Mouse (Mus musculus) intestine, embryonic 14.5 days (tissue): ENCODE measurements at regions not wholly inside any gene's neighbourhood (a gene's known extent, or its start where the extent isn't known, plus 50 kb on each side); places are given as distances from the start of the nearest gene placed in this dataset.

ENCODE experiments used
- ATAC-seq: fragments of 200-750 bp; cut with Nextera tagmentation; replicated peaks from 2 replicates; pipeline ENCODE4 v1.8.0; 2017; ENCODE audit warnings: low read depth, moderate number of reproducible peaks, moderate TSS enrichment, moderate library complexity; ENCODE audit not compliant: low FRiP score, low TSS enrichment
- DNase-seq: peaks from one replicate; pipeline ENCODE4 v3.0.0-alpha.2; 2018; ENCODE audit warnings: low spot score
- H3K27ac ChIP-seq: fragments of 300-500 bp; sonication (generic); 2 replicates; pipeline ENCODE4 v1.5.1; 2014; ENCODE audit warnings: low read depth, mild to moderate bottlenecking, control low read depth
- H3K27me3 ChIP-seq: fragments of 300-500 bp; sonication (generic); replicated peaks from 2 replicates; pipeline ENCODE4 v1.6.1; 2014; ENCODE audit warnings: low read length, control low read depth; ENCODE audit not compliant: control insufficient read depth, insufficient read depth
- H3K36me3 ChIP-seq: fragments of 300-500 bp; sonication (generic); 2 replicates; pipeline ENCODE4 v1.6.1; 2014; ENCODE audit warnings: low read length, control low read depth; ENCODE audit not compliant: control insufficient read depth, insufficient read depth
- H3K4me1 ChIP-seq: fragments of 300-500 bp; sonication (generic); replicated peaks from 2 replicates; pipeline ENCODE4 v1.6.1; 2014; ENCODE audit warnings: low read length, control low read depth, mixed read lengths; ENCODE audit not compliant: control insufficient read depth, insufficient read depth
- H3K4me2 ChIP-seq: fragments of 300-500 bp; sonication (generic); 2 replicates; pipeline ENCODE4 v1.6.1; 2014; ENCODE audit warnings: low read length
- H3K4me3 ChIP-seq: fragments of 300-500 bp; sonication (generic); 2 replicates; pipeline ENCODE4 v1.5.1; 2014; ENCODE audit warnings: low read depth, low read length, control low read depth, mixed read lengths
- H3K9ac ChIP-seq: fragments of 300-500 bp; sonication (generic); 2 replicates; pipeline ENCODE4 v1.6.1; 2014; ENCODE audit warnings: mild to moderate bottlenecking, low read length
- H3K9me3 ChIP-seq: fragments of 300-500 bp; sonication (generic); 2 replicates; pipeline ENCODE4 v1.6.1; 2016; ENCODE audit warnings: low read length, control low read depth; ENCODE audit not compliant: control insufficient read depth
- WGBS: fragments of 180-500 bp; shearing (Covaris S2); extraction: QIAGEN DNeasy Blood & Tissue Kit; methylation state at CpG from one replicate; pipeline ENCODE4 v1.1.7; 2014; 5-methylcytosine and 5-hydroxymethylcytosine counted together

- Histone ChIP-seq H3K4me1 (no peaks in the 10 kb centered on the region), H3K27me3 (no peaks in the 10 kb centered on the region), H3K4me2 (no peak overlapping the region), H3K36me3 (no peaks in the 10 kb centered on the region), H3K9me3 (peaks cover 6% of the 10 kb centered on the region; the same call in 1 of the 2 replicates), H3K4me3 (no peak overlapping the region), H3K9ac (no peak overlapping the region), H3K27ac (no peak overlapping the region)
- DNase-seq (no peak), ATAC-seq (no peak)
- 68% methylated on average over 1 of the region's 1 CpGs for WGBS
Observed at GRCm38 (mm10) chr10:70336741-70337140, 91.8 kb downstream of the Slc16a9 start.

GRCm38 (mm10) chr10:70359421-70359820 is 80.9 kb upstream of the Fam13c start:
- DNase-seq: no peak
- no peak for ATAC-seq
- Histone ChIP-seq H3K36me3 (no peaks in the 10 kb centered on the region), H3K4me3 (no peak overlapping the region), H3K27me3 (no peaks in the 10 kb centered on the region), H3K9ac (no peak overlapping the region), H3K4me2 (no peak overlapping the region), H3K4me1 (peaks cover 5% of the 10 kb centered on the region; the same call in 1 of the 2 replicates), H3K27ac (peak overlapping the region; percentile 69; the same call in 1 of the 2 replicates), H3K9me3 (no peaks in the 10 kb centered on the region)
- WGBS: 39% methylated on average over 5 of the region's 5 CpGs

GRCm38 (mm10) chr10:70359834-70360233 is 80.4 kb upstream of the Fam13c start:
- H3K4me2 ChIP-seq: no peak overlapping the region
- H3K36me3 ChIP-seq: no peaks in the 10 kb centered on the region
- H3K4me1 ChIP-seq: peaks cover 5% of the 10 kb centered on the region; the same call in 1 of the 2 replicates
- WGBS: 28% methylated on average over 7 of the region's 7 CpGs
- H3K9ac ChIP-seq: no peak overlapping the region
- ATAC-seq: no peak; the same call in 1 of the 2 replicates
- no peaks in the 10 kb centered on the region for H3K9me3 ChIP-seq
- peak overlapping the region; percentile 69; the same call in 1 of the 2 replicates for H3K27ac ChIP-seq
- H3K27me3 ChIP-seq: no peaks in the 10 kb centered on the region
- no peak overlapping the region for H3K4me3 ChIP-seq
- peak; percentile 59 for DNase-seq

- no peak overlapping the region for H3K4me3 ChIP-seq
- H3K9me3 ChIP-seq: no peaks in the 10 kb centered on the region
- H3K27me3 ChIP-seq: no peaks in the 10 kb centered on the region
- 78% methylated on average over 4 of the region's 4 CpGs for WGBS
- no peak overlapping the region for H3K27ac ChIP-seq
- ATAC-seq: no peak
- no peak for DNase-seq
- H3K9ac ChIP-seq: no peak overlapping the region
- H3K4me2 ChIP-seq: no peak overlapping the region
- H3K4me1 ChIP-seq: peaks cover 5% of the 10 kb centered on the region; the same call in 1 of the 2 replicates
- no peaks in the 10 kb centered on the region for H3K36me3 ChIP-seq
Observed at GRCm38 (mm10) chr10:70363054-70363453, 77.2 kb upstream of the Fam13c start.

- H3K4me1 ChIP-seq: no peaks in the 10 kb centered on the region; the same call in 1 of the 2 replicates
- H3K9me3 ChIP-seq: no peaks in the 10 kb centered on the region
- DNase-seq: no peak
- 35% methylated on average over 14 of the region's 14 CpGs for WGBS
- H3K9ac ChIP-seq: no peak overlapping the region
- H3K27ac ChIP-seq: no peak overlapping the region
- H3K4me3 ChIP-seq: no peak overlapping the region
- no peak overlapping the region for H3K4me2 ChIP-seq
- no peak for ATAC-seq
- H3K27me3 ChIP-seq: no peaks in the 10 kb centered on the region
- H3K36me3 ChIP-seq: no peaks in the 10 kb centered on the region
Observed at GRCm38 (mm10) chr10:70364218-70364975, 75.9 kb upstream of the Fam13c start.

- ATAC-seq: no peak
- 90% methylated on average over 9 of the region's 9 CpGs for WGBS
- no peaks in the 10 kb centered on the region for H3K27me3 ChIP-seq
Observed at GRCm38 (mm10) chr10:70364976-70365345, 75.3 kb upstream of the Fam13c start.

GRCm38 (mm10) chr10:70365504-70365903 is 74.8 kb upstream of the Fam13c start:
- no peak for DNase-seq
- H3K4me1 ChIP-seq: no peaks in the 10 kb centered on the region; the same call in 1 of the 2 replicates
- no peaks in the 10 kb centered on the region for H3K36me3 ChIP-seq
- no peak overlapping the region for H3K27ac ChIP-seq
- 89% methylated on average over 9 of the region's 9 CpGs for WGBS
- H3K27me3 ChIP-seq: no peaks in the 10 kb centered on the region
- no peaks in the 10 kb centered on the region for H3K9me3 ChIP-seq
- no peak overlapping the region for H3K4me2 ChIP-seq
- H3K4me3 ChIP-seq: no peak overlapping the region
- no peak overlapping the region for H3K9ac ChIP-seq
- no peak for ATAC-seq

More at GRCm38 (mm10) chr10:70364976-70365345, 75.3 kb upstream of the Fam13c start:
- Histone ChIP-seq H3K4me1 (no peaks in the 10 kb centered on the region; the same call in 1 of the 2 replicates), H3K4me2 (no peak overlapping the region), H3K27ac (no peak overlapping the region), H3K4me3 (no peak overlapping the region), H3K9me3 (no peaks in the 10 kb centered on the region), H3K9ac (no peak overlapping the region), H3K36me3 (no peaks in the 10 kb centered on the region)
- DNase-seq: no peak

- H3K36me3 ChIP-seq: no peaks in the 10 kb centered on the region
- no peaks in the 10 kb centered on the region for H3K9me3 ChIP-seq
- 83% methylated on average over 11 of the region's 11 CpGs for WGBS
- no peak for DNase-seq
- no peak overlapping the region for H3K4me3 ChIP-seq
- H3K27me3 ChIP-seq: no peaks in the 10 kb centered on the region
- no peak overlapping the region for H3K4me2 ChIP-seq
- no peaks in the 10 kb centered on the region for H3K4me1 ChIP-seq
- ATAC-seq: no peak
- no peak overlapping the region for H3K9ac ChIP-seq
- no peak overlapping the region for H3K27ac ChIP-seq
Observed at GRCm38 (mm10) chr10:70367866-70368265, 72.4 kb upstream of the Fam13c start.

- H3K27me3 ChIP-seq: no peaks in the 10 kb centered on the region
Observed at GRCm38 (mm10) chr10:70368685-70369084, 71.6 kb upstream of the Fam13c start.

More at GRCm38 (mm10) chr10:70368685-70369084, 71.6 kb upstream of the Fam13c start:
- Histone ChIP-seq H3K4me3 (no peak overlapping the region), H3K27ac (no peak overlapping the region), H3K36me3 (no peaks in the 10 kb centered on the region), H3K9ac (no peak overlapping the region), H3K4me2 (no peak overlapping the region), H3K4me1 (no peaks in the 10 kb centered on the region), H3K9me3 (no peaks in the 10 kb centered on the region)
- ATAC-seq (no peak), DNase-seq (peak; percentile 63)
- WGBS: 34% methylated on average over 7 of the region's 7 CpGs
